Mouse (Mus musculus) midbrain, embryonic 10.5 days (tissue): ENCODE results near the gene D430019H16Rik. TPM values are rescaled to one million over a fixed set of nuclear protein-coding genes. Genes with fewer than 3 reads are reported as not detected.

Experiments used
- polyA plus RNA-seq: library from polyadenylated mRNA; unstranded; fragments of >200 nt; fragmentation: Nextera tagmentation; extraction: Ambion mirVana; gene quantifications from 2 replicates; pipeline ENCODE4 v1.2.1, GENCODE M21; 2016

D430019H16Rik gene
- polyA plus RNA-seq, 1 experiment from 2014 or later = 2.2 TPM

Other genes starting within 250 kb of the D430019H16Rik start
- not detected in 2 replicates for gene Tcl1, start 231.1 kb upstream of the D430019H16Rik start, polyA plus RNA-seq
- gene Tunar, start 120.0 kb upstream of the D430019H16Rik start, polyA plus RNA-seq = 0.16 and 0.42 TPM in 2 replicates
- 0.46 and 0.72 TPM in 2 replicates for gene Bdkrb2, start 109.4 kb downstream of the D430019H16Rik start, polyA plus RNA-seq
- gene Bdkrb1, start 149.2 kb downstream of the D430019H16Rik start, polyA plus RNA-seq = not detected in 2 replicates
- 38.1 and 42.0 TPM in 2 replicates for gene Gskip, start 231.0 kb downstream of the D430019H16Rik start, polyA plus RNA-seq
- 8.8 and 11.5 TPM in 2 replicates for gene Atg2b, start 231.4 kb downstream of the D430019H16Rik start, polyA plus RNA-seq